Mouse (Mus musculus) monocyte, adult 2 months (primary cell): ENCODE results near the gene Plxnb1.

Experiments used
- DNase-seq, 2 experiments: peaks; one replicate each; pipeline ENCODE4 v3.0.0; 2022; ENCODE audit warnings: low spot score in 2 of 2, low read depth in 1 of 2

Gene Plxnb1

GRCm38 (mm10) chr9:109100307-109100928 lies 5.2 kb downstream of the Plxnb1 start:
- no peak for DNase-seq

GRCm38 (mm10) chr9:109101933-109102445 lies 6.8 kb downstream of the Plxnb1 start:
- no peak for DNase-seq

GRCm38 (mm10) chr9:109102541-109102940 lies 7.4 kb downstream of the Plxnb1 start:
- no peak for DNase-seq

- DNase-seq = no peak
Measured at GRCm38 (mm10) chr9:109103250-109103649, 8.1 kb downstream of the Plxnb1 start.

- no peak for DNase-seq
Measured at GRCm38 (mm10) chr9:109104083-109104482, 8.9 kb downstream of the Plxnb1 start.

- no peak for DNase-seq
Measured at GRCm38 (mm10) chr9:109105011-109105410, 9.8 kb downstream of the Plxnb1 start.

- no peak for DNase-seq
Measured at GRCm38 (mm10) chr9:109105648-109106047, 10.5 kb downstream of the Plxnb1 start.

GRCm38 (mm10) chr9:109107341-109107740 lies 12.2 kb downstream of the Plxnb1 start:
- no peak for DNase-seq

GRCm38 (mm10) chr9:109110240-109110639 lies 15.1 kb downstream of the Plxnb1 start:
- DNase-seq = no peak

- DNase-seq = no peak
Measured at GRCm38 (mm10) chr9:109111101-109111500, 15.9 kb downstream of the Plxnb1 start.

GRCm38 (mm10) chr9:109111591-109111990 lies 16.4 kb downstream of the Plxnb1 start:
- no peak for DNase-seq

GRCm38 (mm10) chr9:109113331-109113730 lies 18.1 kb downstream of the Plxnb1 start:
- no peak for DNase-seq

GRCm38 (mm10) chr9:109114276-109114675 lies 19.1 kb downstream of the Plxnb1 start:
- no peak for DNase-seq

GRCm38 (mm10) chr9:109114871-109115270 lies 19.7 kb downstream of the Plxnb1 start:
- DNase-seq = no peak

GRCm38 (mm10) chr9:109116205-109116604 lies 21.0 kb downstream of the Plxnb1 start:
- no peak for DNase-seq

GRCm38 (mm10) chr9:109118106-109118505 lies 22.9 kb downstream of the Plxnb1 start:
- no peak for DNase-seq

GRCm38 (mm10) chr9:109119571-109119970 lies 24.4 kb downstream of the Plxnb1 start:
- DNase-seq = no peak

- DNase-seq = no peak
Measured at GRCm38 (mm10) chr9:109120956-109121355, 25.8 kb downstream of the Plxnb1 start.

- no peak for DNase-seq
Measured at GRCm38 (mm10) chr9:109122553-109123085, 27.4 kb downstream of the Plxnb1 start.

GRCm38 (mm10) chr9:109123266-109123665 lies 28.1 kb downstream of the Plxnb1 start:
- no peak for DNase-seq

GRCm38 (mm10) chr9:109124164-109124563 lies 29.0 kb downstream of the Plxnb1 start:
- no peak for DNase-seq

- no peak for DNase-seq
Measured at GRCm38 (mm10) chr9:109125043-109125442, 29.9 kb downstream of the Plxnb1 start.

GRCm38 (mm10) chr9:109125481-109125880 lies 30.3 kb downstream of the Plxnb1 start:
- DNase-seq = no peak
